Mouse (Mus musculus) small intestine, adult 10 weeks (tissue): ENCODE results near the gene Zfp874a. TPM values are rescaled to one million over a fixed set of nuclear protein-coding genes. Genes with fewer than 3 reads are reported as not detected.

Source experiments
- polyA plus RNA-seq: library from polyadenylated mRNA; stranded (reverse); fragments of 350-450 nt; fragmentation: Illumina TruSeq; extraction: RNeasy Lipid Tissue Mini Kit (QIAGEN cat#74804); gene quantifications from one replicate; pipeline ENCODE4 v1.2.3, GENCODE M21; 2014; ENCODE audit warnings: low replicate concordance

Gene Zfp874a
- 37.0 TPM for polyA plus RNA-seq

DNA sequence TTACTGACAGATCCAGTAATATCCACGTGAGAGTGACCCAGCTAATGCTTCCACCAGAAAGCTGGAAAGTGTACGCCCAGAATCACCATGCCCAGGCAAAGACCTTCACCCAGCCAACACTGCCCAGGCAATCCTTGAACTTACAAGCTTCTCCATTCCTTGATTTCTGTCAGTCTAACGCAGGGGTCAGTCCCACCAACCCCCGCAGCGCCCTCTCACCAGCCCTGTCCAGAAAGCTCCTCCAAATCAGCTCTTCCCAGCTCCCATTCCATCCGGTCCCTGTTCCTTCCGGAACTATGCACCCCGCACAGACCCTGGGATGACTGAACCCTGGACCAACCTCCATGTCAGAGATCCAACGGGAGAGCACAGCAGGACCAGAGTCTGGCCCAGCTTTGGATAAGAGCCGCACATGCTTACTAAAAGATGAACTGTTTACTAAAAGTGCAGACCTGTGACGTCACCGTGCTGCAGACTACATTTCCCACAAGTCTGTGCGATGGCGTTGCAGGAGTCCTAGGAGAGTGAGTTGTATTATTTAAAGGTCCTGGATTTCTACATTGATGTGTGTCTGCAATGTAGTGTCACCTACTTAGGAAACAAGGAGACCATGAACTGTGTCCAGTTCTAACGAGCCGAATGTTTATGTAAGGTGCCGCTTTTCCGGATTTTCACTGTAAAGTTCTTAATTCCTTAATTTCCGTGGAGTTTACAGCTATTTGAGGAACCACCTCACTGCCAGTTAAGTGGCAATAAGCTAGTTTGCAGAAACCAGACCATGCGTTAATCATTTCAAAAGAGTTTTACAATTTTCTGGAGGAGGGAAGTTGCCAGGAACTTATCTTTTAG, at the start of gene Zfp874a:
Zfp874a (minus strand) TSS at position 453 of the 849 bp plus-strand sequence.

DNA sequence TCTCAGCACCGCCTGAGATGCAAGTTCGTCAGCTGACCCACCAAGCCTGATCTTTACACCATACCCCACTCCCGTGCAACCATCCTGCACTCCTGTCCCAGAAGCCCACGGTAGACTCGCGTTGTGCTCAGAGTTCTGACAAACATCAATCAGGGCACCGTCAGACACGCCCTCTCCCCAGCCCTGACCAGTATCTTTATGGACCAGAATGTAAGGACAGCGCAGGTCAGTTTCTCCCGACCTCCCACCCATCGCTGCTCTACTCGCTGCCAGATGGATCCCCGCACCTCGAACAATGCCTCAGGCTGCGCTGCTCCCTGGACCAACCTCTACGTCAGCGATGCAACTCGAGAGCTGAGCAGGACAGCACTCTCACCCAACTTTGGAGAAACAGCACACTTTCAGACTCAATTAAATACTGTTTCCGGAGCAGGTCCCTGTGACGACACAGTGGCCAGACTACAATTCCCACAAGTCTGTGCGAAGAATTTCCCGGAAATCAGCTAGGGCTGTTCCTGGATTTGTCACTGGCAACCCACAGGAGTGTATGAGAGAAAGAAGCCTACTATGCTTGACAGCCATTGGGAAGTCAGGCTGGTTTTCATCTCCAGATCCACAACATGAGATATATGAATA, 48.8 kb upstream of the Zfp874a start, which contains the start of gene Zfp58:
Zfp58 (minus strand) TSS at position 472 of the 636 bp plus-strand sequence.

DNA sequence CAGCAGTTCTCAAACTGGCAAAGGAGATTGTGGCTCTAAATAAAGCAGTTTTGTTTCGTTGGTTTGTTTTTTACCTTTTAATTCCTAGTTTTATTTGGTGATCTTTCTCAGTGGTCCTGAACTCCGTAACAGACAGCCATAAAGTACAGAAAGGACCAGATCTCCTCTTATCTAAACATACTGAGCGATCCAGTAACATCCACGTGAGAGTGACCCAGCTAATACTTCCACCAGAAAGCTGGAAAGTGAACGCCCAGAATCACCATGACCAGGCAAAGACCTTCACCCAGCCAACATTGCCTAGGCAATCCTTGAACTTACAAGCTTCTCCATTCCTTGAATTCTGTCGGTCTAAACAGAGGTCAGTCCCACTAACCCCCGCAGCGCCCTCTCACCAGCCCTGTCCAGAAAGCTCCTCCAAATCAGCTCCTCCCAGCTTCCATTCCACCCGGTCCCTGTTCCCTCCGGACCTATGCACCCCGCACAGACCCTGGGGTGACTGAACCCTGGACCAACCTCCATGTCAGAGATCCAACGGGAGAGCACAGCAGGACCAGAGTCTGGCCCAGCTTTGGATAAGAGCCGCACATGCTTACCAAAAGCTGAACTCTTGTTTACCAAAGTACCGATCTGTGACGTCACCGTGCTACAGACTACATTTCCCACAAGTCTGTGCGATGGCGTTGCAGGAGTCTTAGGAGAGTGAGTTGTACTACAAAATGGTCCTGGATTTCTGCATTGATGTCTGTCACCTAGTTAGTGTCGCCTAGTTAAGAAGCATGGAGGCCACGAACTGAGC, 32.4 kb upstream of the Zfp874a start, which contains the start of gene Zfp874b:
Zfp874b (minus strand) TSS at position 634 of the 799 bp plus-strand sequence.

DNA sequence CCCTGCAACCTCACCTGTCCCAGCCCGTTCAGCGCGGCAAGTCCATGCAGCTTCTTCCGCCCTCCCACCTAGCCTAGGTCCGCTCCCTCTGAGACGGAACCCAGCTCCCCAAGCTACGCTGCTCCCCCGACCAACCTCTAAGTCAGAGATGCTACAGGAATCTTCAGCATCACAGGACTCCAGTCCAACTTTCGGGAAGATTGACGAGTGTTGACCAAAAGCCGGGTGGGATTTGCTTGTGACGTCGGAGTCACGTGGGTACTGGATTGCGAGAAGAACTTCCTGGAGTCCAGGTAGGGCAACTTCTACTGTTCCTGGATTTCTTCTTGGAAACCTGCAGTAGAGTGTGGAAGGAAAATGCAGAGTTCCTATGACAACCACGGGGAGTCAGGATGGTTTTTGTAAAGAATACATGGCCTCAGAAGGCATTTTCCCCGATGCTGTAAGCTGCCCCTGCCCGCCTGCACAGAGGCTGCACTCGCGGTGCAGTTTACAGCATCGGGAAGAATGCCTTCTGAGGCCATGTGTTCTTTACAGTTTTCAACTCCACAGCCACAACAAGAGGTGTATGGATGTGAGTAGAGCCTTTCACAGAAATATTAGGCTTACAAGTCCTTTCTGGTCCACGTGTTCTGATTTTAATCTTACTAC, 30.1 kb downstream of the Zfp874a start, which contains the start of gene Zfp459:
Zfp459 (minus strand) TSS at position 212 of the 651 bp plus-strand sequence.

DNA sequence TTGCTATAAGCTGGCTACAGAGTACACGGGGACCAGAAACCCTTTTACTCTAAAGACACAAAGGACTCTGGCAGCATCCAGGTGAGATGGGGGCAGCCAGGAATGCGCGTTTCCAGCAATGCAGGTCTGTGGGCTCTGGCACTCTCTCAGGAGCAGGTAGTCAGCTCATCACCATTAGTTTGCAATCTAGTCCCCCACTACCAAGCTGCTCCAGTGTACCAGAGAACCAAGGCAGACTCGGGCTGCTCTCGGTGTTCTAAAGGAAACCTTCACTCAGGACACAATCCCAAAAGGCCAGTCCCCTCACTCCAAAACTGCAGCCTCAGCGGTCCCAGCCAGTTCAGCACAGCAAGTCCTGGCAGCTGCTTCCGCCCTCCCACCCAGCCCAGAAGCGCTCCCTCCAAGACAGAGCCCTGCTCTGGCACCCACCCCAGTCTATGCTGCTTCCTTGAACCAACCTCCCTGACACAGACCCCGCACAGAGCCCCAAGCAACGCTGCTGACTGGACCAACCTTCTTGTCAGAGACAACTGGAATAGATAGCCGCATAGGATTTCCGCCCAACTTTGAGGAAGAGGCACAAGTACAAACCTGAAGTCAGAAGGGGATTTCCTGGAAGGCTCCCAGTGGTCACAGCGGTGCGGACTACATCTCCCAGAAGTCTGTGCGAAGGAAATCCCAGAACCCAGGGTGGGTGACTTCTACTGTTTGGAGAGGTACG, 52.1 kb downstream of the Zfp874a start, which contains the start of gene Zfp429:
Zfp429 (minus strand) TSS at position 637 of the 721 bp plus-strand sequence.

DNA sequence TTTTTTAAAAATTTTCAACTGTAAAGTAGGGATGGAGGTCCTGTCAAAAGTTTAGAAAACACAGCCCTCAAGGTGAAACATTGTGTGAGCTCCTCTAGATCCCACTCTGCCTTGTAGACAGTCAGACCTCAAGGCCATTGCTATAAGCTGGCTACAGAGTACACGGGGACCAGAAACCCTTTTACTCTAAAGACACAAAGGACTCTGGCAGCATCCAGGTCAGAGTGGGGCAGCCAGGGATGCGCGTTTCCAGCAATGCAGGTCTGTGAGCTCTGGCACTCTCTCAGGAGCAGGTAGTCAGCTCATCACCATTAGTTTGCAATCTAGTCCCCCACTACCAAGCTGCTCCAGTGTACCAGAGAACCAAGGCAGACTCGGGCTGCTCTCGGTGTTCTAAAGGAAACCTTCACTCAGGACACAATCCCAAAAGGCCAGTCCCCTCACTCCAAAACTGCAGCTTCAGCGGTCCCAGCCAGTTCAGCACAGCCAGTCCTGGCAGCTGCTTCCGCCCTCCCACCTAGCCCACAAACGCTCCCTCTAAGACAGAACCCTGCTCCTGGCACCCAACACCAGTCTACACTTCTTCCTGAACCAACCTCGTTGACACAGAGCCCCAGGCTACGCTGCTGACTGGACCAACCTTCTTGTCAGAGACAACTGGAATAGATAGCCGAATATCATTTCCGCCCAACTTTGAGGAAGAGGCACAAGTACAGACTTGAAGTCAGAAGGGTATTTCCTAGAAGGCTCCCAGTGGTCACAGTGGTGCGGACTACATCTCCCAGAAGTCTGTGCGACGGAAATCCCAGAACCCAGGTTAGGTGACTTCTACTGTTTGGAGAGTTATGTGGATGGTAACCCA, 76.1 kb downstream of the Zfp874a start, which contains the start of the genes Gm28041 and Zfp456:
Gm28041 (minus strand) TSS at position 684 of the 862 bp plus-strand sequence.
Zfp456 (minus strand) TSS at position 761 of the 862 bp plus-strand sequence.

Other genes starting within 250 kb of the Zfp874a start
- gene Zfp458, start 173.2 kb downstream of the Zfp874a start, polyA plus RNA-seq: 8.6 TPM
- gene Zfp457, start 145.1 kb downstream of the Zfp874a start, polyA plus RNA-seq: 1.9 TPM
- 33.3 TPM for gene Zfp595, start 119.1 kb downstream of the Zfp874a start, polyA plus RNA-seq
- gene Gm28044, start 91.1 kb downstream of the Zfp874a start, polyA plus RNA-seq: not detected
- gene Zfp953, start 91.0 kb downstream of the Zfp874a start, polyA plus RNA-seq: 19.8 TPM
- gene Gm28041, start 75.9 kb downstream of the Zfp874a start, polyA plus RNA-seq: 1.0 TPM
- 12.1 TPM for gene Zfp456, start 75.8 kb downstream of the Zfp874a start, polyA plus RNA-seq
- gene Zfp429, start 51.8 kb downstream of the Zfp874a start, polyA plus RNA-seq: 37.8 TPM
- gene Zfp459, start 30.2 kb downstream of the Zfp874a start, polyA plus RNA-seq: 6.3 TPM
- 24.8 TPM for gene Zfp874b, start 32.6 kb upstream of the Zfp874a start, polyA plus RNA-seq
- gene Zfp58, start 48.9 kb upstream of the Zfp874a start, polyA plus RNA-seq: 25.0 TPM
- not detected for gene Gm26965, start 74.5 kb upstream of the Zfp874a start, polyA plus RNA-seq
- 20.5 TPM for gene Zfp87, start 74.6 kb upstream of the Zfp874a start, polyA plus RNA-seq
- gene Zfp748, start 102.2 kb upstream of the Zfp874a start, polyA plus RNA-seq: 26.7 TPM
- gene Zfp729b, start 158.1 kb upstream of the Zfp874a start, polyA plus RNA-seq: 36.9 TPM
- not detected for gene Gm49345, start 186.1 kb upstream of the Zfp874a start, polyA plus RNA-seq
- 31.2 TPM for gene Zfp729a, start 186.2 kb upstream of the Zfp874a start, polyA plus RNA-seq
- 14.0 TPM for gene Zfp738, start 235.4 kb upstream of the Zfp874a start, polyA plus RNA-seq